Mouse (Mus musculus): ENCODE results near the gene Sh3bgrl. TPM values are rescaled to one million over a fixed set of nuclear protein-coding genes. Genes with fewer than 3 reads are reported as not detected.
"Not testable (repeated sequence)": the region's sequence is repeated elsewhere in the genome, so short reads cannot be mapped to it uniquely, and the experiment has no call there.

Gene Sh3bgrl
- 10 to 100 TPM; 52.2 to 56.9 TPM for total RNA-seq (2021)
- long read RNA-seq, experiment 1, transcript Sh3bgrl-201 (4 exons, 2,882 nt): major isoform, 79 of 125 reads
- long read RNA-seq, experiment 1, partial matches to known transcripts: 44 of 125 reads
- long read RNA-seq, experiment 1, other reads (novel, unspliced or antisense): 2 of 125 reads
- long read RNA-seq, experiment 2, transcript Sh3bgrl-201 (4 exons, 2,882 nt): major isoform, 72 of 99 reads
- long read RNA-seq, experiment 2, partial matches to known transcripts: 0 of 99 reads
- long read RNA-seq, experiment 2, other reads (novel, unspliced or antisense): 27 of 99 reads

- peak within 1 kb of the TSS; percentile 55 for H3K4me3 ChIP-seq
- peak within 1 kb of the TSS; percentile 84 for H3K27ac ChIP-seq
- intact Hi-C loops (cut with DNase I): loop anchor here (10.0 kb wide), 1 partner anchor 139 kb away; no protein-coding TSS in a partner anchor
- TF ChIP-seq CTCF (IDR thresholded peaks at IDR 0.05): no peak
- peak; percentile 38 to 49 for DNase-seq (ENCODE audit: extremely low spot score in 1 of 2, low spot score in 2 of 2)
Measured at GRCm38 (mm10) chrX:109095245-109096242, at the start of gene Sh3bgrl. TSS of gene Sh3bgrl (plus strand) at chrX:109095365.

GRCm38 (mm10) chrX:109047773-109048172 is 47.4 kb upstream of the Sh3bgrl start:
- TF ChIP-seq CTCF (IDR thresholded peaks at IDR 0.05): no peak
- Histone ChIP-seq H3K27ac (no peak overlapping the region), H3K4me3 (no peak overlapping the region)
- intact Hi-C loops (cut with DNase I): no loop called here
- DNase-seq (ENCODE audit: extremely low spot score in 1 of 2, low spot score in 2 of 2): no peak

GRCm38 (mm10) chrX:109071719-109072118 is 23.4 kb upstream of the Sh3bgrl start:
- no peak for DNase-seq (ENCODE audit: extremely low spot score in 1 of 2, low spot score in 2 of 2)
- Histone ChIP-seq H3K4me3 (no peak overlapping the region), H3K27ac (no peak overlapping the region)
- intact Hi-C loops (cut with DNase I): loop anchor here (10.0 kb wide), 1 partner anchor 283 kb away; no protein-coding TSS in a partner anchor
- TF ChIP-seq CTCF (IDR thresholded peaks at IDR 0.05): no peak

GRCm38 (mm10) chrX:109075716-109076115 is 19.4 kb upstream of the Sh3bgrl start:
- Histone ChIP-seq H3K4me3 (no peak overlapping the region), H3K27ac (no peak overlapping the region)
- no peak for TF ChIP-seq CTCF (IDR thresholded peaks at IDR 0.05)
- intact Hi-C loops (cut with DNase I): loop anchor here (5.0 to 10.0 kb wide), 2 partner anchors 213 to 279 kb away; no protein-coding TSS in a partner anchor
- no peak for DNase-seq (ENCODE audit: extremely low spot score in 1 of 2, low spot score in 2 of 2)

- DNase-seq (ENCODE audit: extremely low spot score in 1 of 2, low spot score in 2 of 2): no peak
- H3K27ac ChIP-seq: no peak overlapping the region
- intact Hi-C loops (cut with DNase I): loop anchor here (5.0 to 10.0 kb wide), 2 partner anchors 214 to 278 kb away; no protein-coding TSS in a partner anchor
- TF ChIP-seq CTCF (IDR thresholded peaks at IDR 0.05): peak; percentile 52
- H3K4me3 ChIP-seq: no peak overlapping the region
Measured at GRCm38 (mm10) chrX:109076355-109076754, 18.8 kb upstream of the Sh3bgrl start.

GRCm38 (mm10) chrX:109079354-109079753 is 15.8 kb upstream of the Sh3bgrl start:
- not testable (repeated sequence) for H3K4me3 ChIP-seq; DNase-seq (ENCODE audit: extremely low spot score in 1 of 2, low spot score in 2 of 2); H3K27ac ChIP-seq
- intact Hi-C loops (cut with DNase I): loop anchor here (5.0 to 10.0 kb wide), 2 partner anchors 217 to 275 kb away; no protein-coding TSS in a partner anchor

GRCm38 (mm10) chrX:109087073-109087472 is 8.1 kb upstream of the Sh3bgrl start:
- intact Hi-C loops (cut with DNase I): no loop called here
- DNase-seq (ENCODE audit: extremely low spot score in 1 of 2, low spot score in 2 of 2): no peak
- Histone ChIP-seq H3K27ac (no peak overlapping the region), H3K4me3 (no peak overlapping the region)
- no peak; the same call in 1 of the 2 replicates for TF ChIP-seq CTCF (IDR thresholded peaks at IDR 0.05)

GRCm38 (mm10) chrX:109094800-109095199 is 365 bp upstream of the Sh3bgrl start:
- H3K4me3 ChIP-seq: peak overlapping the region; percentile 55
- intact Hi-C loops (cut with DNase I): loop anchor here (5.0 to 10.0 kb wide), 2 partner anchors 82 to 140 kb away; partner anchors contain the start of gene Hmgn5
- H3K27ac ChIP-seq: peak overlapping the region; percentile 84; the same call in 1 of the 2 replicates
- TF ChIP-seq CTCF (IDR thresholded peaks at IDR 0.05): no peak
- DNase-seq (ENCODE audit: extremely low spot score in 1 of 2, low spot score in 2 of 2): no peak

GRCm38 (mm10) chrX:109098511-109098910 is 3.3 kb downstream of the Sh3bgrl start:
- H3K4me3 ChIP-seq: no peak overlapping the region
- intact Hi-C loops (cut with DNase I): loop anchor here (10.0 kb wide), 1 partner anchor 136 kb away; no protein-coding TSS in a partner anchor
- H3K27ac ChIP-seq: no peak overlapping the region
- no peak for DNase-seq (ENCODE audit: extremely low spot score in 1 of 2, low spot score in 2 of 2)
- no peak for TF ChIP-seq CTCF (IDR thresholded peaks at IDR 0.05)

GRCm38 (mm10) chrX:109100441-109100840 is 5.3 kb downstream of the Sh3bgrl start:
- no peak for TF ChIP-seq CTCF (IDR thresholded peaks at IDR 0.05)
- Histone ChIP-seq H3K27ac (no peak overlapping the region), H3K4me3 (no peak overlapping the region)
- intact Hi-C loops (cut with DNase I): no loop called here
- no peak for DNase-seq (ENCODE audit: extremely low spot score in 1 of 2, low spot score in 2 of 2)

- intact Hi-C loops (cut with DNase I): no loop called here
Measured at GRCm38 (mm10) chrX:109108117-109108805, 13.1 kb downstream of the Sh3bgrl start.

More at GRCm38 (mm10) chrX:109108117-109108805, 13.1 kb downstream of the Sh3bgrl start:
- no peak overlapping the region for H3K4me3 ChIP-seq
- no peak for TF ChIP-seq CTCF (IDR thresholded peaks at IDR 0.05)
- DNase-seq (ENCODE audit: extremely low spot score in 1 of 2, low spot score in 2 of 2): no peak
- no peak overlapping the region for H3K27ac ChIP-seq
